Mouse (Mus musculus) CH12.LX (cell line): ENCODE results near the gene Apopt1. TPM values are rescaled to one million over a fixed set of nuclear protein-coding genes. Genes with fewer than 3 reads are reported as not detected.

Source experiments
- DNase-seq: peaks from one replicate; pipeline ENCODE4 v3.0.0-alpha.2; 2013; ENCODE audit errors: extremely low read depth
- H3K27ac ChIP-seq: 2 replicates; pipeline ENCODE4 v1.5.1; 2012; ENCODE audit warnings: low read depth, mild to moderate bottlenecking, control low read depth, moderate library complexity; ENCODE audit not compliant: insufficient read depth
- H3K27me3 ChIP-seq: replicated peaks from 2 replicates; pipeline ENCODE3; 2012; ENCODE audit warnings: inconsistent platforms
- H3K36me3 ChIP-seq, 2 experiments: replicated peaks in 1 of 2; 2 replicates each; pipeline versions ENCODE3 to v1.6.1; 2012; ENCODE audit warnings: inconsistent platforms in 1 of 2, low read length in 1 of 2, mild to moderate bottlenecking in 1 of 2, mixed read lengths in 1 of 2, moderate library complexity in 1 of 2; ENCODE audit not compliant: control insufficient read depth in 1 of 2, insufficient read depth in 1 of 2
- H3K4me1 ChIP-seq, 2 experiments: 2 replicates each; pipeline ENCODE4 v1.6.1; 2012; ENCODE audit warnings: inconsistent platforms in 1 of 2, moderate library complexity in 1 of 2; ENCODE audit not compliant: insufficient read depth in 2 of 2, control insufficient read depth in 1 of 2
- H3K4me2 ChIP-seq: 2 replicates; pipeline ENCODE4 v1.6.1; 2012; ENCODE audit warnings: low read depth, mild to moderate bottlenecking, control low read depth; ENCODE audit not compliant: poor library complexity, insufficient read depth, severe bottlenecking
- H3K4me3 ChIP-seq, 3 experiments: fragments of 150-350 bp in 1 of 3; sonication (generic) in 1 of 3; replicated peaks in 1 of 3; 2 replicates each; pipeline versions ENCODE3 to v1.5.1; 2011 to 2012; ENCODE audit warnings: low read depth in 2 of 3, low read length in 2 of 3, mild to moderate bottlenecking in 2 of 3, moderate library complexity in 2 of 3, control low read depth in 1 of 3, improper control_type of control experiment in 1 of 3, inconsistent platforms in 1 of 3, mixed read lengths in 1 of 3; ENCODE audit not compliant: poor library complexity in 1 of 3
- H3K79me2 ChIP-seq: replicated peaks from 2 replicates; pipeline ENCODE4 v1.6.1; 2012; ENCODE audit warnings: mild to moderate bottlenecking, moderate library complexity; ENCODE audit not compliant: control insufficient read depth, poor library complexity, insufficient read depth, severe bottlenecking; ENCODE audit errors: extremely low read depth
- H3K9ac ChIP-seq: 2 replicates; pipeline ENCODE4 v1.6.1; 2012; ENCODE audit warnings: low read depth, mild to moderate bottlenecking, control low read depth, moderate library complexity; ENCODE audit not compliant: insufficient read depth
- H3K9me3 ChIP-seq: replicated peaks from 2 replicates; pipeline ENCODE3; 2012; ENCODE audit warnings: low read length, inconsistent platforms, mixed read lengths
- CHD2 ChIP-seq: IDR thresholded peaks from 2 replicates; pipeline ENCODE4 v1.6.1; 2011; ENCODE audit warnings: low read length, improper control_type of control experiment
- CTCF ChIP-seq, 2 experiments: IDR thresholded peaks in 1 of 2; conservative IDR thresholded peaks in 1 of 2; 2 replicates each; pipeline ENCODE4 v1.5.1; 2011 to 2012; ENCODE audit warnings: low read depth in 2 of 2, low read length in 2 of 2, improper control_type of control experiment in 1 of 2, inconsistent platforms in 1 of 2, mild to moderate bottlenecking in 1 of 2, moderate library complexity in 1 of 2
- E2F4 ChIP-seq: IDR thresholded peaks from 2 replicates; pipeline ENCODE4 v1.6.1; 2011; ENCODE audit warnings: low read depth, low read length, improper control_type of control experiment; ENCODE audit not compliant: insufficient replicate concordance
- ELF1 ChIP-seq: IDR thresholded peaks from 2 replicates; pipeline ENCODE4 v1.6.1; 2014; ENCODE audit warnings: low read depth, mild to moderate bottlenecking, inconsistent platforms, low read length, improper control_type of control experiment
- EP300 ChIP-seq: IDR thresholded peaks from 2 replicates; pipeline ENCODE4 v1.6.1; 2011; ENCODE audit warnings: low read length, improper control_type of control experiment
- GABPA ChIP-seq: IDR thresholded peaks from 2 replicates; pipeline ENCODE4 v1.6.1; 2012; ENCODE audit warnings: low read depth, low read length, improper control_type of control experiment, inconsistent platforms; ENCODE audit not compliant: insufficient replicate concordance
- HCFC1 ChIP-seq: IDR thresholded peaks from 2 replicates; pipeline ENCODE4 v1.6.1; 2012; ENCODE audit warnings: low read depth, mild to moderate bottlenecking, inconsistent platforms, low read length, improper control_type of control experiment
- IRF4 ChIP-seq: IDR thresholded peaks from 2 replicates; pipeline ENCODE4 v1.6.1; 2014; ENCODE audit warnings: low read depth, mild to moderate bottlenecking, inconsistent platforms, low read length, improper control_type of control experiment
- JUN ChIP-seq: IDR thresholded peaks from 2 replicates; pipeline ENCODE4 v1.6.1; 2011; ENCODE audit warnings: low read depth, mild to moderate bottlenecking, low read length, improper control_type of control experiment, moderate library complexity; ENCODE audit not compliant: insufficient read depth
- JUND ChIP-seq: conservative IDR thresholded peaks from 2 replicates; pipeline ENCODE4 v1.6.1; 2011; ENCODE audit warnings: low read depth, low read length, improper control_type of control experiment
- MAX ChIP-seq: IDR thresholded peaks from 2 replicates; pipeline ENCODE4 v1.6.1; 2011; ENCODE audit warnings: low read length, improper control_type of control experiment
- MAZ ChIP-seq: IDR thresholded peaks from 2 replicates; pipeline ENCODE4 v1.6.1; 2012; ENCODE audit warnings: low read depth, mild to moderate bottlenecking, inconsistent platforms, low read length, improper control_type of control experiment, moderate library complexity
- MEF2A ChIP-seq: IDR thresholded peaks from 2 replicates; pipeline ENCODE4 v1.6.1; 2014; ENCODE audit warnings: low read depth, mild to moderate bottlenecking, inconsistent platforms, low read length, improper control_type of control experiment, borderline replicate concordance
- MXI1 ChIP-seq: IDR thresholded peaks from 2 replicates; pipeline ENCODE4 v1.6.1; 2011; ENCODE audit warnings: mild to moderate bottlenecking, low read depth, low read length, improper control_type of control experiment
- MYC ChIP-seq: IDR thresholded peaks from 2 replicates; pipeline ENCODE4 v1.6.1; 2011; ENCODE audit warnings: low read depth, mild to moderate bottlenecking, improper control_type of control experiment, low read length
- NELFE ChIP-seq: IDR thresholded peaks from 2 replicates; pipeline ENCODE4 v1.6.1; 2011; ENCODE audit warnings: low read depth, low read length, improper control_type of control experiment
- NRF1 ChIP-seq: IDR thresholded peaks from 2 replicates; pipeline ENCODE4 v1.6.1; 2014; ENCODE audit warnings: low read depth, mild to moderate bottlenecking, inconsistent platforms, low read length, improper control_type of control experiment, moderate library complexity
- POLR2A ChIP-seq: IDR thresholded peaks from 2 replicates; pipeline ENCODE4 v1.6.1; 2011; ENCODE audit warnings: low read depth, mild to moderate bottlenecking, improper control_type of control experiment, low read length
- POLR2AphosphoS2 ChIP-seq: IDR thresholded peaks from 2 replicates; pipeline ENCODE4 v1.6.1; 2011; ENCODE audit warnings: low read depth, low read length, improper control_type of control experiment
- RAD21 ChIP-seq: IDR thresholded peaks from 2 replicates; pipeline ENCODE4 v1.6.1; 2011; ENCODE audit warnings: low read depth, mild to moderate bottlenecking, low read length, improper control_type of control experiment, moderate library complexity
- RCOR1 ChIP-seq: conservative IDR thresholded peaks from 2 replicates; pipeline ENCODE4 v1.6.1; 2012; ENCODE audit warnings: low read depth, mild to moderate bottlenecking, inconsistent platforms, low read length, improper control_type of control experiment
- SIN3A ChIP-seq: IDR thresholded peaks from 2 replicates; pipeline ENCODE4 v1.6.1; 2012; ENCODE audit warnings: low read length, improper control_type of control experiment, inconsistent platforms
- SMC3 ChIP-seq: IDR thresholded peaks from 2 replicates; pipeline ENCODE4 v1.6.1; 2011; ENCODE audit warnings: low read depth, low read length, improper control_type of control experiment
- TBP ChIP-seq: conservative IDR thresholded peaks from 2 replicates; pipeline ENCODE4 v1.6.1; 2011; ENCODE audit warnings: low read depth, low read length, improper control_type of control experiment
- TCF12 ChIP-seq: IDR thresholded peaks from 2 replicates; pipeline ENCODE4 v1.6.1; 2014; ENCODE audit warnings: low read depth, mild to moderate bottlenecking, inconsistent platforms, low read length, improper control_type of control experiment
- USF2 ChIP-seq: conservative IDR thresholded peaks from 2 replicates; pipeline ENCODE4 v1.6.1; 2011; ENCODE audit warnings: low read depth, low read length, improper control_type of control experiment
- ZC3H11A ChIP-seq: IDR thresholded peaks from 2 replicates; pipeline ENCODE4 v1.6.1; 2012; ENCODE audit warnings: low read depth, mild to moderate bottlenecking, inconsistent platforms, low read length, improper control_type of control experiment
- ZKSCAN1 ChIP-seq: IDR thresholded peaks from 2 replicates; pipeline ENCODE4 v1.6.1; 2012; ENCODE audit warnings: low read depth, inconsistent platforms, low read length, improper control_type of control experiment, borderline replicate concordance
- ZMIZ1 ChIP-seq: IDR thresholded peaks from 2 replicates; pipeline ENCODE4 v1.6.1; 2012; ENCODE audit warnings: low read depth, mild to moderate bottlenecking, inconsistent platforms, low read length, improper control_type of control experiment
- ZNF384 ChIP-seq: IDR thresholded peaks from 2 replicates; pipeline ENCODE4 v1.6.1; 2012; ENCODE audit warnings: low read depth, low read length, improper control_type of control experiment, inconsistent platforms
- dilution Hi-C: fragments of 300-500 bp; cut with MboI; formaldehyde crosslinking; loops from 2 replicates; pipeline ENCODE4 v1.14.3; 2020; ENCODE audit warnings: low sequenced_read_pairs; ENCODE audit not compliant: extremely low pct_unique_long_range_greater_than_20kb, extremely low pct_ligation_motif_present
- in situ Hi-C: fragments of 300-500 bp; cut with MboI; formaldehyde crosslinking; loops from 3 replicates; pipeline ENCODE4 v1.14.3; 2019; ENCODE audit warnings: low sequenced_read_pairs, low pct_ligation_motif_present, low pct_unique_long_range_greater_than_20kb, mixed read lengths
- polyA plus RNA-seq: library from polyadenylated mRNA; unstranded; fragments of >175 nt; gene quantifications from 2 replicates; pipeline ENCODE4 v1.2.1, GENCODE M21; 2012; ENCODE audit warnings: low read depth; ENCODE audit not compliant: insufficient read length
- total RNA-seq, 2 experiments: library from RNA; depleted of rRNA; stranded (reverse); fragments of 300-350 nt in 1 of 2; fragments of >200 nt in 1 of 2; gene quantifications; 2 replicates each; pipeline ENCODE4 v1.2.3; 2012 to 2014

Gene Apopt1
- total and polyA plus RNA-seq, 3 experiments = 36.0 to 49.1 (median 43.6) TPM

DNA sequence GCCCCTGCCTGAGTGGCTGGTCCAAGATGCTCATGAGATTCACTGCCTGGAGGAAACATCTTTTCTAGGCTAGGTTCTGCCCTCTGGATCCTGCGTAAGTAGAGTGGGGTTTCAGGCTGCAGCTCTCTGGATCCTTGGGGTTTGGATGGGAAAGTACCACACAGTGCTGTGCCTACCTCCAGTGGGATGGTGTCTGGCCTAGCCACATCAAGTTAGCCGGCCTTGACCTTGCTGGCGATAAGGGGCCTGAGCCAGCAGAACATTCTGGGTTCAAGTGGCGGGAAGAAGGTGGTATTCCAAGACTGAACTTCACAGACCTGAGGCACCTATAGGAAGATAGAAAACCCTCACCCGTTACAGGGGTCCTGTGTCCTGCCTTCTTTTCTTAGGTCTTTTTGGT is 45.6 kb upstream of the Apopt1 start:
- Histone ChIP-seq H3K36me3 (peaks cover 4 to 18% of the 10 kb centered on the region in 2 experiments), H3K4me1 (peaks cover 8 to 36% of the 10 kb centered on the region in 2 experiments), H3K9me3 (peaks cover 11% of the 10 kb centered on the region), H3K9ac (no peak overlapping the region), H3K4me3 (no peak overlapping the region), H3K27ac (no peak overlapping the region), H3K4me2 (no peak overlapping the region), H3K79me2 (no peaks in the 10 kb centered on the region), H3K27me3 (no peaks in the 10 kb centered on the region)
- dilution Hi-C loops (no loop called here), in situ Hi-C loops (no loop called here)
- TF ChIP-seq CTCF (conservative IDR thresholded peaks at IDR 0.05 in 1 of 2, IDR thresholded peaks at IDR 0.05 in 1 of 2; ENCODE audit: low read depth in 2 of 2, low read length in 2 of 2) (no peak), ZC3H11A (no peak), HCFC1 (no peak), POLR2A (no peak), JUN (no peak), ELF1 (no peak), EP300 (no peak), ZMIZ1 (no peak), MAX (no peak), E2F4 (no peak), RAD21 (no peak), NRF1 (no peak)
- no peak for DNase-seq

DNA sequence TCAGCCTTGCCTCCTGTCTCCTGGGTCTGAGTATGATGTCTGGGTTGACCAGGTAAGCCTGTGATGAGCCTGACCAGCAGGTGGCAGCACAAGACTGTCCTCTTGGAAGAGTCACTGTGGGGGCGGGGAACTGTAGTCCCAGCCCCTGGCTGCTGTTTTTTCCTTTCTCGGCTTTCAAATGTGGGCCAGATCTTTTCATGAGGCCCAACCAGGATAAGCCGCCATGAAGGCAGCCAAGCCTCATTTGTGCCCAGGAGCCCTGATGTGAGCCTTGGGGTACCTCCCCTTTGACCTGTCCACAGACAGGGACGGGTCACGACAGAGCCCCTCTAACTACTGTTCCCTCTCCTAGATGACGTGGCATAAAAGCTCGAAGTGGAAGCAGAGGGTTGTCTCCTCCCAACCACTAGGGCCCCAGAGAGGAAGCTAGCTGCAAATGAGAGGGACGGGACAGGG is 44.6 kb upstream of the Apopt1 start:
- Histone ChIP-seq H3K4me3 (peak overlapping the region in 2 of 3 experiments; percentile 25 to 33), H3K4me1 (peaks cover 8 to 32% of the 10 kb centered on the region in 2 experiments), H3K79me2 (no peaks in the 10 kb centered on the region), H3K9ac (peak overlapping the region; percentile 8; the same call in 1 of the 2 replicates), H3K27me3 (no peaks in the 10 kb centered on the region), H3K27ac (peak overlapping the region; percentile 63), H3K36me3 (peaks cover 4 to 18% of the 10 kb centered on the region in 2 experiments), H3K9me3 (peaks cover 11% of the 10 kb centered on the region), H3K4me2 (peak overlapping the region; percentile 52)
- peak; percentile 98 for DNase-seq
- dilution Hi-C loops (no loop called here), in situ Hi-C loops (no loop called here)
- peak; percentile 98 for TF ChIP-seq RAD21
- peak; percentile 84 for TF ChIP-seq IRF4
- TF ChIP-seq JUND = peak; percentile 48
- peak; percentile 56; the same call in 1 of the 2 replicates for TF ChIP-seq TCF12
- peak; percentile 77; the same call in 1 of the 2 replicates for TF ChIP-seq MEF2A
- peak; percentile 81 for TF ChIP-seq ZNF384
- peak; percentile 60 for TF ChIP-seq NELFE
- TF ChIP-seq TBP = no peak; the same call in 1 of the 2 replicates
- no peak for TF ChIP-seq RCOR1
- peak; percentile 68 for TF ChIP-seq POLR2A
- TF ChIP-seq GABPA = no peak
- TF ChIP-seq CTCF (conservative IDR thresholded peaks at IDR 0.05 in 1 of 2, IDR thresholded peaks at IDR 0.05 in 1 of 2; ENCODE audit: low read depth in 2 of 2, low read length in 2 of 2) = peak; percentile 75 to 98
- peak; percentile 62; the same call in 1 of the 2 replicates for TF ChIP-seq MAZ
- TF ChIP-seq ZC3H11A = peak; percentile 73
- peak; percentile 72; the same call in 1 of the 2 replicates for TF ChIP-seq SIN3A
- peak; percentile 48 for TF ChIP-seq HCFC1
- TF ChIP-seq EP300 = no peak
- peak; percentile 97 for TF ChIP-seq SMC3
- TF ChIP-seq MAX = no peak
- peak; percentile 7; the same call in 1 of the 2 replicates for TF ChIP-seq ELF1
- peak; percentile 96 for TF ChIP-seq CHD2
- TF ChIP-seq POLR2AphosphoS2 = peak; percentile 58; the same call in 1 of the 2 replicates
- no peak for TF ChIP-seq MYC
- TF ChIP-seq USF2 = no peak
- no peak for TF ChIP-seq ZKSCAN1
- peak; percentile 63; the same call in 1 of the 2 replicates for TF ChIP-seq MXI1
